Mouse (Mus musculus): Measurements from ENCODE around the gene Lingo1.

- TF ChIP-seq EP300 (IDR thresholded peaks at IDR 0.05) (no peak), CTCF (IDR thresholded peaks at IDR 0.05) (no peak)
Measured at GRCm38 (mm10) chr9:56611912-56612797, 184.1 kb downstream of the Lingo1 start.
